Mouse (Mus musculus) hindbrain, embryonic 10.5 days (tissue): ENCODE data around the gene Alkbh2. TPM values are rescaled to one million over a fixed set of nuclear protein-coding genes. Genes with fewer than 3 reads are reported as not detected.

ENCODE experiments used
- polyA plus RNA-seq: library from polyadenylated mRNA; unstranded; fragments of >200 nt; fragmentation: Nextera tagmentation; extraction: Ambion mirVana; gene quantifications from 2 replicates; pipeline ENCODE4 v1.2.1, GENCODE M21; 2016

Alkbh2 gene
- polyA plus RNA-seq, 1 experiment from 2014 or later, result 13.1 TPM

Other genes with a start within 250 kb of the Alkbh2 start
- 248 and 258 TPM in 2 replicates for gene Coro1c, start 219.5 kb downstream of the Alkbh2 start, polyA plus RNA-seq
- 14.8 and 16.9 TPM in 2 replicates for gene Ssh1, start 134.3 kb downstream of the Alkbh2 start, polyA plus RNA-seq
- gene Dao, start 124.5 kb downstream of the Alkbh2 start, polyA plus RNA-seq, result not detected in 2 replicates
- gene Usp30, start 62.8 kb downstream of the Alkbh2 start, polyA plus RNA-seq, result 12.3 and 13.2 TPM in 2 replicates
- 11.3 and 30.3 TPM in 2 replicates for gene Svop, start 36.6 kb downstream of the Alkbh2 start, polyA plus RNA-seq
- 41.9 and 60.8 TPM in 2 replicates for gene Ung, start 2.2 kb upstream of the Alkbh2 start, polyA plus RNA-seq
- gene Acacb, start 18.3 kb upstream of the Alkbh2 start, polyA plus RNA-seq, result 1.8 TPM in 2 replicates
- 4.0 and 4.2 TPM in 2 replicates for gene Foxn4, start 145.6 kb upstream of the Alkbh2 start, polyA plus RNA-seq
- gene Myo1h, start 160.9 kb upstream of the Alkbh2 start, polyA plus RNA-seq, result 0.59 and 0.73 TPM in 2 replicates